Mouse (Mus musculus) ES-E14 (cell line): ENCODE results near the gene Aff1.

ENCODE experiments used
- HCFC1 ChIP-seq: IDR thresholded peaks from 2 replicates; pipeline ENCODE4 v1.6.1; 2012; ENCODE audit warnings: low read length, inconsistent platforms, borderline replicate concordance; ENCODE audit not compliant: insufficient read depth
- ZNF384 ChIP-seq: IDR thresholded peaks from 2 replicates; pipeline ENCODE4 v1.6.1; 2012; ENCODE audit warnings: low read depth, low read length, inconsistent platforms

DNA sequence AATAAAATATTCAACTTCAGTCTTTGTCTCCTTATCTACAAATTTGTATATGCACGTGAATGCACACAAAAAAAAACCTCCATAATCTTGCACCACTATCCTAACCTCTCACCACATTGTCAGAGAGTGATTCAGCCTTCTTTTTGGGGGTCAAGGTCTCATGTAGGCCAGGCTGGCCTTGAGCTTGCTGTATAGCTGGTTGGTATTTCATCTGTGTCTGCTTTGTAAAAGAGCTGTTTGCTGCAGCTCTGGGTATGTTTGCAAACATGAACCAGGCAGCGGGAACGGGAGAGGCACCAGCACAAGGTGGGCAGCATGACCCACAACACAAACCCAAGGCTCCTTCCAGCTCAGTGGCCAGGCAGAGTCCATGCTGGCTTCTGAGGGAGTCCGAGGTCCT, 18.6 kb upstream of the Aff1 start:
- TF ChIP-seq HCFC1 (no peak), ZNF384 (no peak)
